8 mouse cellular contexts compared by ENCODE assay signal in the genomic region with DNA sequence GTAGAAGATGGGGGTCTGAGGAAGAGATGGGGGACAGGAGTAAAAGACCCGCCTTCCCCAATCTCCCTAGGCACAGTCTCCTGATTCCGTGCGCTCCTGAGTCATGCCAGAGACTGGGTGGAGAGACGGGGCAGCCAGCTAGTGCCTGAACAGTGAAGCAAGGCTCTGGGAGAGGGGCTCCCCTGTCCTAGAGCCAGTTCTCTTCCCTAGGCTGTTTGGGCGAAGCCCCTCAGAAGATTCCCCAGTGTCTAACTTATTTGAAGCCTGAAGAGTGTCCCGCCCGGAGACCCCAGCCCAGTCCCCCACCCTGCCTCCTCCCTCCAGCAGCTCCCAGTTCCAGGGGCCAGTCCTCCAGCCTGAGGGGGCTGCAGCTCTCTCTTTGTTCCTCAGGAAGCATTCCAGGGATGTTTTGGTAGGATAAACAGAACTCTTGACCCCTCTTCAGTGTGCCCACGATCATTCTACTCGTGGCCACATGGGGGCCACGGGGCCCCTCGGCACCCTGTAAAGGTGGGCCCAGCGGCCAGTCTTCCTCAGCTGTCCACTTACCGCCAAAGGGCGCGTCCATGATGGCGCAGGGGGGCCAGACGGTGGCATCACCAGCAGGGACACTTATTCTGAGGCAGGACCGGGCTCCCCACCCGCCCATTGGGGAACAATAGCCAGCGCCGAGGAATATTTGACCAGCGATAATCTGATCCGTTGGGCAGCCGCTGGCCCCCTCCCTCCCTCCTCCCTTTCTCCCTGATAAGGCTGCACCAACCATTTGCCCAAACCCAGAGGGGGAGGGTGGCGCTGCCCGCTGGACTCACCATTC. TPM values are rescaled to one million over a fixed set of nuclear protein-coding genes. Genes with fewer than 3 reads are reported as not detected.
DNase-seq lines count a peak whose midpoint lies in the region; ATAC-seq and TF ChIP-seq lines count a peak whose summit lies in the region.

No protein-coding gene starts in this region.

- H3K9ac ChIP-seq in heart, embryonic 12.5 days = peak overlapping the region; percentile 54; the same call in 1 of the 2 replicates
- H3K9ac ChIP-seq in forebrain, embryonic 13.5 days = no peak overlapping the region
- no peak overlapping the region for H3K9ac ChIP-seq in liver, embryonic 14.5 days (replicated peaks)

- TF ChIP-seq POLR2A in cerebellum, adult 2 months (IDR thresholded peaks at IDR 0.05; ENCODE audit: borderline replicate concordance, insufficient read depth, low read length) = no peak

- H3K4me2 ChIP-seq in heart, embryonic 12.5 days = peak overlapping the region; percentile 65
- H3K4me2 ChIP-seq in forebrain, embryonic 13.5 days = peak overlapping the region; percentile 39
- no peak overlapping the region for H3K4me2 ChIP-seq in liver, embryonic 14.5 days (ENCODE audit: low read depth)

- peak overlapping the region; percentile 14 for H3K27ac ChIP-seq in heart, embryonic 12.5 days (ENCODE audit: poor library complexity, severe bottlenecking)
- H3K27ac ChIP-seq in forebrain, embryonic 13.5 days = no peak overlapping the region
- no peak overlapping the region for H3K27ac ChIP-seq in liver, embryonic 14.5 days
- H3K27ac ChIP-seq in cerebellum, adult 2 months (ENCODE audit: insufficient read depth, low read length) = no peak overlapping the region

- no peaks in the 10 kb centered on the region for H3K9me3 ChIP-seq in heart, embryonic 12.5 days (replicated peaks)
- H3K9me3 ChIP-seq in E14TG2a.4 (ENCODE audit: low read length) = no peaks in the 10 kb centered on the region
- no peaks in the 10 kb centered on the region; the same call in 1 of the 2 replicates for H3K9me3 ChIP-seq in forebrain, embryonic 13.5 days (replicated peaks)
- H3K9me3 ChIP-seq in liver, embryonic 14.5 days (ENCODE audit: control insufficient read depth, low read length) = no peaks in the 10 kb centered on the region

- H3K4me1 ChIP-seq in heart, embryonic 12.5 days (replicated peaks) = peaks cover 40% of the 10 kb centered on the region
- H3K4me1 ChIP-seq in E14TG2a.4 (replicated peaks; ENCODE audit: low read depth, low read length) = peaks cover 100% of the 10 kb centered on the region
- peaks cover 11% of the 10 kb centered on the region; the same call in 1 of the 2 replicates for H3K4me1 ChIP-seq in forebrain, embryonic 13.5 days
- H3K4me1 ChIP-seq in liver, embryonic 14.5 days (replicated peaks; ENCODE audit: control insufficient read depth in 2 of 2, insufficient read depth in 2 of 2, low read length in 1 of 2) = peaks cover 0 to 8% of the 10 kb centered on the region in 2 experiments; a peak in 1 of 4 replicates
- H3K4me1 ChIP-seq in cerebellum, adult 2 months (ENCODE audit: control insufficient read depth, insufficient read depth, low read length) = no peaks in the 10 kb centered on the region

- 15% methylated on average over 26 of the region's 26 CpGs for WGBS in heart, embryonic 12.5 days
- WGBS in forebrain, embryonic 13.5 days = 30% methylated on average over 26 of the region's 26 CpGs
- 36% methylated on average over 26 of the region's 26 CpGs for WGBS in liver, embryonic 14.5 days (ENCODE audit: insufficient replicate concordance)
- 37% methylated on average over 26 of the region's 26 CpGs for WGBS in cerebellum, adult 2 months

- intact Hi-C loops in heart, postnatal 14 days (cut with DNase I) = no loop called here
- intact Hi-C loops in gastrocnemius, postnatal 36 days (cut with DNase I) = no loop called here

- no peak for DNase-seq in heart, postnatal 14 days
- DNase-seq in liver, embryonic 14.5 days (ENCODE audit: low read depth in 3 of 3, low spot score in 3 of 3) = no peak
- no peak for DNase-seq in cerebellum, adult 2 months
- DNase-seq in gastrocnemius, postnatal 36 days = no peak

- no peaks in the 10 kb centered on the region for H3K27me3 ChIP-seq in heart, embryonic 12.5 days (replicated peaks)
- no peaks in the 10 kb centered on the region for H3K27me3 ChIP-seq in E14TG2a.4 (ENCODE audit: insufficient read depth, low read length)
- H3K27me3 ChIP-seq in forebrain, embryonic 13.5 days = no peaks in the 10 kb centered on the region
- no peaks in the 10 kb centered on the region for H3K27me3 ChIP-seq in liver, embryonic 14.5 days (ENCODE audit: control insufficient read depth, insufficient read depth, low read length)
- H3K27me3 ChIP-seq in cerebellum, adult 2 months (ENCODE audit: control insufficient read depth, insufficient read depth, low read length) = no peaks in the 10 kb centered on the region

- no peak for TF ChIP-seq CTCF in E14TG2a.4 (conservative IDR thresholded peaks at IDR 0.05; ENCODE audit: low read length)
- 0 out of 2 replicates have a peak, but pooled peaks have one; percentile 8 for TF ChIP-seq CTCF in liver, embryonic 14.5 days (IDR thresholded peaks at IDR 0.05; ENCODE audit: low read depth)
- no peak for TF ChIP-seq CTCF in cerebellum, adult 2 months (IDR thresholded peaks at IDR 0.05; ENCODE audit: borderline replicate concordance, insufficient read depth, low read depth, low read length)

- TF ChIP-seq EP300 in liver, embryonic 14.5 days (IDR thresholded peaks at IDR 0.05; ENCODE audit: low read depth) = no peak

- ATAC-seq in heart, embryonic 12.5 days (ENCODE audit: insufficient number of reproducible peaks, low FRiP score) = peak; percentile 12
- ATAC-seq in forebrain, embryonic 13.5 days = no peak
- peak; percentile 9; the same call in 1 of the 2 replicates for ATAC-seq in liver, embryonic 14.5 days (ENCODE audit: insufficient read depth)
- ATAC-seq in monocyte, adult 5-6 weeks (replicated peaks; ENCODE audit: insufficient number of reproducible peaks, low FRiP score, low TSS enrichment, poor library complexity, severe bottlenecking) = no peak

- H3K36me3 ChIP-seq in heart, embryonic 12.5 days = 0 out of 2 replicates have a peak, but pooled peaks cover 6% of the 10 kb centered on the region
- H3K36me3 ChIP-seq in E14TG2a.4 (ENCODE audit: insufficient read depth, low read length) = peaks cover 92% of the 10 kb centered on the region
- H3K36me3 ChIP-seq in forebrain, embryonic 13.5 days (ENCODE audit: poor library complexity, severe bottlenecking) = no peaks in the 10 kb centered on the region
- no peaks in the 10 kb centered on the region for H3K36me3 ChIP-seq in liver, embryonic 14.5 days (replicated peaks; ENCODE audit: control insufficient read depth, insufficient read depth, low read depth)

- peak overlapping the region; percentile 33 for H3K4me3 ChIP-seq in heart, embryonic 12.5 days
- peak overlapping the region; percentile 68 for H3K4me3 ChIP-seq in E14TG2a.4 (replicated peaks; ENCODE audit: low read length)
- no peak overlapping the region for H3K4me3 ChIP-seq in forebrain, embryonic 13.5 days
- H3K4me3 ChIP-seq in liver, embryonic 14.5 days (ENCODE audit: insufficient read depth in 1 of 2, low read depth in 2 of 2, low read length in 2 of 2) = no peak overlapping the region
- no peak overlapping the region for H3K4me3 ChIP-seq in cerebellum, adult 2 months (replicated peaks; ENCODE audit: insufficient read depth, low read depth, low read length)

RNA-seq across cellular contexts. Expression of a gene that starts 15.7 kb away (rescaled TPM):
- polyA plus RNA-seq in heart, embryonic 12.5 days (2016; fragmentation: Nextera tagmentation; extraction: Ambion mirVana) = 16.2 and 16.5 TPM in 2 replicates
- 1 to 10 TPM; 7.6 to 7.7 TPM for total RNA-seq in heart, postnatal 14 days (2021)
- polyA plus RNA-seq in forebrain, embryonic 13.5 days (2015; fragmentation: Nextera tagmentation; extraction: Ambion mirVana) = 0.22 and 0.31 TPM in 2 replicates
- 6.4 and 9.1 TPM in 2 replicates for polyA plus RNA-seq in liver, embryonic 14.5 days (2012; rRNA removed)
- 3.5 and 3.7 TPM in 2 replicates for polyA plus RNA-seq in liver, embryonic 14.5 days (2014; fragmentation: Nextera tagmentation; extraction: Ambion mirVana)
- total RNA-seq in monocyte, adult 5-6 weeks (2017) = 0.10 to 2.3 TPM in 2 of 3 replicates, not detected in the other
- 35.0 and 43.1 TPM in 2 replicates for polyA plus RNA-seq in cerebellum, adult 2 months (2012; rRNA removed)
- under 1 TPM in 1 of 2 experiments, not detected in 1; 0.08 TPM for total RNA-seq in gastrocnemius, postnatal 36 days (2021)

RNA-seq across cellular contexts. Expression of a gene that starts 20.9 kb away (rescaled TPM):
- polyA plus RNA-seq in heart, embryonic 12.5 days (2016; fragmentation: Nextera tagmentation; extraction: Ambion mirVana) = 59.2 and 59.3 TPM in 2 replicates
- 1 to 10 TPM; 5.4 to 8.1 TPM for total RNA-seq in heart, postnatal 14 days (2021)
- polyA plus RNA-seq in forebrain, embryonic 13.5 days (2015; fragmentation: Nextera tagmentation; extraction: Ambion mirVana) = 98.8 and 104 TPM in 2 replicates
- polyA plus RNA-seq in liver, embryonic 14.5 days (2012; rRNA removed) = 53.1 and 75.8 TPM in 2 replicates
- 131 and 145 TPM in 2 replicates for polyA plus RNA-seq in liver, embryonic 14.5 days (2014; fragmentation: Nextera tagmentation; extraction: Ambion mirVana)
- 31.8 to 42.7 TPM (median 41.9 TPM) in 3 replicates for total RNA-seq in monocyte, adult 5-6 weeks (2017)
- polyA plus RNA-seq in cerebellum, adult 2 months (2012; rRNA removed) = 19.9 and 20.2 TPM in 2 replicates
- 1 to 10 TPM; 3.1 to 3.9 TPM for total RNA-seq in gastrocnemius, postnatal 36 days (2021)

RNA-seq across cellular contexts. Expression of a gene that starts 21.0 kb away (rescaled TPM):
- 389 TPM in 2 replicates for polyA plus RNA-seq in heart, embryonic 12.5 days (2016; fragmentation: Nextera tagmentation; extraction: Ambion mirVana)
- 100 to 1,000 TPM; 149 to 153 TPM for total RNA-seq in heart, postnatal 14 days (2021)
- polyA plus RNA-seq in forebrain, embryonic 13.5 days (2015; fragmentation: Nextera tagmentation; extraction: Ambion mirVana) = 408 and 447 TPM in 2 replicates
- polyA plus RNA-seq in liver, embryonic 14.5 days (2012; rRNA removed) = 78.6 and 107 TPM in 2 replicates
- polyA plus RNA-seq in liver, embryonic 14.5 days (2014; fragmentation: Nextera tagmentation; extraction: Ambion mirVana) = 397 and 402 TPM in 2 replicates
- 129 to 133 TPM (median 132 TPM) in 3 replicates for total RNA-seq in monocyte, adult 5-6 weeks (2017)
- 59.2 and 65.5 TPM in 2 replicates for polyA plus RNA-seq in cerebellum, adult 2 months (2012; rRNA removed)
- total RNA-seq in gastrocnemius, postnatal 36 days (2021) = 10 to 100 TPM; 75.5 to 81.9 TPM

RNA-seq across cellular contexts. Expression of a gene that starts 42.2 kb away (rescaled TPM):
- 72.1 and 75.0 TPM in 2 replicates for polyA plus RNA-seq in heart, embryonic 12.5 days (2016; fragmentation: Nextera tagmentation; extraction: Ambion mirVana)
- total RNA-seq in heart, postnatal 14 days (2021) = 10 to 100 TPM; 23.4 to 23.5 TPM
- 148 and 172 TPM in 2 replicates for polyA plus RNA-seq in forebrain, embryonic 13.5 days (2015; fragmentation: Nextera tagmentation; extraction: Ambion mirVana)
- 27.3 and 32.1 TPM in 2 replicates for polyA plus RNA-seq in liver, embryonic 14.5 days (2012; rRNA removed)
- polyA plus RNA-seq in liver, embryonic 14.5 days (2014; fragmentation: Nextera tagmentation; extraction: Ambion mirVana) = 45.2 and 50.5 TPM in 2 replicates
- total RNA-seq in monocyte, adult 5-6 weeks (2017) = 2.2 to 5.1 TPM (median 2.3 TPM) in 3 replicates
- 141 and 161 TPM in 2 replicates for polyA plus RNA-seq in cerebellum, adult 2 months (2012; rRNA removed)
- total RNA-seq in gastrocnemius, postnatal 36 days (2021) = 1 to 10 TPM; 5.3 to 6.3 TPM

Comparison
In these comparisons a context has a peak if more than half of its experiments do, and no peak if none do; other contexts are left out.
1. ATAC-seq: peak in heart, embryonic 12.5 days (single experiment) and liver, embryonic 14.5 days (single experiment); none in forebrain, embryonic 13.5 days (single experiment) and monocyte, adult 5-6 weeks (single experiment).
2. H3K4me3 ChIP-seq: peak in heart, embryonic 12.5 days (single experiment) and E14TG2a.4 (single experiment); none in forebrain, embryonic 13.5 days (single experiment), liver, embryonic 14.5 days (0 of 2) and cerebellum, adult 2 months (single experiment).